Mouse (Mus musculus) spleen, embryonic (tissue): Measurements from ENCODE around the gene Elmo1.

Experiments
- CTCF ChIA-PET: fragments of 350-600 bp; sonication (Branson Sonifier 250); formaldehyde crosslinking; loops from one replicate; lab custom pipeline; 2022; lab: Charles Lee

Gene Elmo1

GRCm38 (mm10) chr13:20450831-20451353, 360.5 kb downstream of the Elmo1 start:
- CTCF ChIA-PET, result no interaction called here

GRCm38 (mm10) chr13:20454357-20454756, 364.0 kb downstream of the Elmo1 start:
- CTCF ChIA-PET, result interaction anchor here (0.7 kb wide), 1 partner anchor 29 kb away, joined by 4 read pairs; no protein-coding TSS in a partner anchor

GRCm38 (mm10) chr13:20460096-20460495, 369.7 kb downstream of the Elmo1 start:
- CTCF ChIA-PET, result no interaction called here

- CTCF ChIA-PET, result no interaction called here
Measured at GRCm38 (mm10) chr13:20461616-20462015, 371.2 kb downstream of the Elmo1 start.

- CTCF ChIA-PET, result no interaction called here
Measured at GRCm38 (mm10) chr13:20464161-20464560, 373.8 kb downstream of the Elmo1 start.

GRCm38 (mm10) chr13:20467381-20467780, 377.0 kb downstream of the Elmo1 start:
- CTCF ChIA-PET, result no interaction called here

GRCm38 (mm10) chr13:20471732-20472131, 381.3 kb downstream of the Elmo1 start:
- CTCF ChIA-PET, result no interaction called here

GRCm38 (mm10) chr13:20472301-20472831, 382.0 kb downstream of the Elmo1 start:
- CTCF ChIA-PET, result no interaction called here

GRCm38 (mm10) chr13:20472891-20473539, 382.6 kb downstream of the Elmo1 start:
- CTCF ChIA-PET, result interaction anchor here (0.5 kb wide), 1 partner anchor 67 kb away, joined by 3 read pairs; no protein-coding TSS in a partner anchor

GRCm38 (mm10) chr13:20473641-20474078, 383.3 kb downstream of the Elmo1 start:
- CTCF ChIA-PET, result interaction anchor here (0.5 kb wide), 1 partner anchor 66 kb away, joined by 3 read pairs; no protein-coding TSS in a partner anchor

GRCm38 (mm10) chr13:20474600-20474999, 384.2 kb downstream of the Elmo1 start:
- CTCF ChIA-PET, result no interaction called here

- CTCF ChIA-PET, result no interaction called here
Measured at GRCm38 (mm10) chr13:20481805-20482204, 391.4 kb downstream of the Elmo1 start.

GRCm38 (mm10) chr13:20489110-20489509, 398.7 kb downstream of the Elmo1 start:
- CTCF ChIA-PET, result interaction anchor here (1.2 kb wide), 1 partner anchor 13 kb away, joined by 4 read pairs; no protein-coding TSS in a partner anchor

- CTCF ChIA-PET, result interaction anchor here (1.2 kb wide), 1 partner anchor 12 kb away, joined by 4 read pairs; no protein-coding TSS in a partner anchor
Measured at GRCm38 (mm10) chr13:20489698-20490417, 399.5 kb downstream of the Elmo1 start.

GRCm38 (mm10) chr13:20490860-20491594, 400.6 kb downstream of the Elmo1 start:
- CTCF ChIA-PET, result no interaction called here

- CTCF ChIA-PET, result no interaction called here
Measured at GRCm38 (mm10) chr13:20491666-20492065, 401.3 kb downstream of the Elmo1 start.

GRCm38 (mm10) chr13:20494047-20494739, 403.8 kb downstream of the Elmo1 start:
- CTCF ChIA-PET, result no interaction called here

GRCm38 (mm10) chr13:20501923-20502322, 411.5 kb downstream of the Elmo1 start:
- CTCF ChIA-PET, result interaction anchor here (1.0 kb wide), 1 partner anchor 13 kb away, joined by 4 read pairs; no protein-coding TSS in a partner anchor

- CTCF ChIA-PET, result interaction anchor here (0.5 kb wide), 1 partner anchor 10 kb away, joined by 17 read pairs; no protein-coding TSS in a partner anchor
Measured at GRCm38 (mm10) chr13:20503371-20503770, 413.0 kb downstream of the Elmo1 start.

- CTCF ChIA-PET, result no interaction called here
Measured at GRCm38 (mm10) chr13:20507381-20508129, 417.2 kb downstream of the Elmo1 start.
